Mouse (Mus musculus) MEL (cell line): ENCODE measurements around the gene Cnpy3. TPM values are rescaled to one million over a fixed set of nuclear protein-coding genes. Genes with fewer than 3 reads are reported as not detected.
A peak's percentile ranks its signal among the peaks of the same experiment; 100 is the strongest.

Experiments used
- DNase-seq: peaks from one replicate; pipeline ENCODE4 v3.0.0; 2011; ENCODE audit warnings: low read depth, low spot score
- H3K27ac ChIP-seq: 2 replicates; pipeline ENCODE4 v1.5.1; 2012; ENCODE audit warnings: low read depth, mild to moderate bottlenecking, control low read depth, low read length, moderate library complexity; ENCODE audit not compliant: control insufficient read depth
- H3K27me3 ChIP-seq, 2 experiments: fragments of 150-350 bp in 1 of 2; sonication (generic) in 1 of 2; 2 replicates each; pipeline ENCODE4 v1.6.1; 2012; ENCODE audit warnings: low read length in 2 of 2, mild to moderate bottlenecking in 2 of 2, improper control_type of control experiment in 1 of 2, moderate library complexity in 1 of 2; ENCODE audit not compliant: insufficient read depth in 2 of 2, control insufficient read depth in 1 of 2
- H3K36me3 ChIP-seq, 2 experiments: 2 replicates each; pipeline ENCODE4 v1.6.1; 2012 to 2014; ENCODE audit warnings: low read length in 2 of 2, improper control_type of control experiment in 1 of 2, inconsistent platforms in 1 of 2, mild to moderate bottlenecking in 1 of 2; ENCODE audit not compliant: insufficient read depth in 2 of 2, control insufficient read depth in 1 of 2
- H3K4me1 ChIP-seq, 2 experiments: fragments of 150-350 bp in 1 of 2; sonication (generic) in 1 of 2; 2 replicates each; pipeline ENCODE4 v1.6.1; 2012; ENCODE audit warnings: low read length in 2 of 2, improper control_type of control experiment in 1 of 2, mild to moderate bottlenecking in 1 of 2; ENCODE audit not compliant: insufficient read depth in 2 of 2, control insufficient read depth in 1 of 2
- H3K4me3 ChIP-seq, 2 experiments: fragments of 150-350 bp in 1 of 2; sonication (generic) in 1 of 2; 2 replicates each; pipeline ENCODE4 v1.5.1; 2012; ENCODE audit warnings: low read depth in 2 of 2, low read length in 2 of 2, mild to moderate bottlenecking in 2 of 2, moderate library complexity in 2 of 2, control low read depth in 1 of 2, improper control_type of control experiment in 1 of 2; ENCODE audit not compliant: control insufficient read depth in 1 of 2, insufficient read depth in 1 of 2
- H3K79me2 ChIP-seq: 2 replicates; pipeline ENCODE4 v1.6.1; 2012; ENCODE audit warnings: mild to moderate bottlenecking, low read length, moderate library complexity; ENCODE audit not compliant: control insufficient read depth, poor library complexity, insufficient read depth
- H3K9ac ChIP-seq: 2 replicates; pipeline ENCODE4 v1.6.1; 2012; ENCODE audit warnings: low read depth, mild to moderate bottlenecking, control low read depth, low read length, moderate library complexity; ENCODE audit not compliant: control insufficient read depth, poor library complexity, severe bottlenecking
- H3K9me3 ChIP-seq: fragments of 150-350 bp; sonication (generic); replicated peaks from 2 replicates; pipeline ENCODE4 v1.6.1; 2012; ENCODE audit warnings: mild to moderate bottlenecking, low read length, improper control_type of control experiment, moderate library complexity; ENCODE audit not compliant: insufficient read depth
- E2F4 ChIP-seq: IDR thresholded peaks from 2 replicates; pipeline ENCODE4 v1.6.1; 2011; ENCODE audit warnings: low read depth, low read length, improper control_type of control experiment, borderline replicate concordance
- EP300 ChIP-seq, 2 experiments: IDR thresholded peaks; 2 replicates each; pipeline ENCODE4 v1.6.1; 2011; ENCODE audit warnings: improper control_type of control experiment in 2 of 2, low read length in 2 of 2, low read depth in 1 of 2, mild to moderate bottlenecking in 1 of 2
- HCFC1 ChIP-seq: IDR thresholded peaks from 2 replicates; pipeline ENCODE4 v1.6.1; 2012; ENCODE audit warnings: low read depth, mild to moderate bottlenecking, inconsistent platforms, low read length, improper control_type of control experiment, moderate library complexity
- JUND ChIP-seq: IDR thresholded peaks from 2 replicates; pipeline ENCODE4 v1.6.1; 2011; ENCODE audit warnings: low read depth, mild to moderate bottlenecking, improper control_type of control experiment, low read length
- KAT2A ChIP-seq: conservative IDR thresholded peaks from 2 replicates; pipeline ENCODE4 v1.6.1; 2012; ENCODE audit warnings: low read depth, low read length, improper control_type of control experiment, inconsistent platforms
- MAX ChIP-seq: IDR thresholded peaks from 2 replicates; pipeline ENCODE4 v1.6.1; 2011; ENCODE audit warnings: low read length, improper control_type of control experiment
- MAZ ChIP-seq: IDR thresholded peaks from 2 replicates; pipeline ENCODE4 v1.6.1; 2012; ENCODE audit warnings: low read depth, mild to moderate bottlenecking, inconsistent platforms, low read length, improper control_type of control experiment
- MEF2A ChIP-seq: IDR thresholded peaks from 2 replicates; pipeline ENCODE4 v1.6.1; 2014; ENCODE audit warnings: low read depth, mild to moderate bottlenecking, inconsistent platforms, low read length, improper control_type of control experiment; ENCODE audit not compliant: poor library complexity, insufficient replicate concordance, severe bottlenecking; ENCODE audit errors: extremely low read depth
- MXI1 ChIP-seq: IDR thresholded peaks from 2 replicates; pipeline ENCODE4 v1.6.1; 2011; ENCODE audit warnings: mild to moderate bottlenecking, low read depth, low read length, improper control_type of control experiment
- POLR2AphosphoS2 ChIP-seq: IDR thresholded peaks from 2 replicates; pipeline ENCODE4 v1.6.1; 2011; ENCODE audit warnings: low read length, improper control_type of control experiment
- SMC3 ChIP-seq: IDR thresholded peaks from 2 replicates; pipeline ENCODE4 v1.6.1; 2011; ENCODE audit warnings: low read depth, low read length, improper control_type of control experiment
- TBP ChIP-seq: IDR thresholded peaks from 2 replicates; pipeline ENCODE4 v1.8.0; 2011; ENCODE audit warnings: low read depth, low read length, improper control_type of control experiment
- UBTF ChIP-seq: IDR thresholded peaks from 2 replicates; pipeline ENCODE4 v1.6.1; 2012; ENCODE audit warnings: low read depth, mild to moderate bottlenecking, inconsistent platforms, low read length, improper control_type of control experiment, moderate library complexity, borderline replicate concordance; ENCODE audit not compliant: insufficient read depth
- ZC3H11A ChIP-seq: IDR thresholded peaks from 2 replicates; pipeline ENCODE4 v1.6.1; 2012; ENCODE audit warnings: low read depth, mild to moderate bottlenecking, inconsistent platforms, low read length, improper control_type of control experiment
- polyA plus RNA-seq, 2 experiments: library from polyadenylated mRNA; stranded (reverse) in 1 of 2; unstranded in 1 of 2; fragments of >175 nt in 1 of 2; fragments of >200 nt in 1 of 2; gene quantifications; 2 replicates each; pipeline versions ENCODE4 v1.2.1 to v1.2.4; 2012; ENCODE audit warnings: low replicate concordance in 2 of 2, low read depth in 1 of 2; ENCODE audit not compliant: insufficient read length in 2 of 2, insufficient read depth in 1 of 2, missing spikeins in 1 of 2
- total RNA-seq: library from RNA; depleted of rRNA; stranded (reverse); fragments of 300-350 nt; gene quantifications from 2 replicates; pipeline ENCODE4 v1.2.3, GENCODE M21; 2012

Cnpy3 gene
- total and polyA plus RNA-seq, 3 experiments = 61.4 to 90.2 TPM; not detected in 1

DNA sequence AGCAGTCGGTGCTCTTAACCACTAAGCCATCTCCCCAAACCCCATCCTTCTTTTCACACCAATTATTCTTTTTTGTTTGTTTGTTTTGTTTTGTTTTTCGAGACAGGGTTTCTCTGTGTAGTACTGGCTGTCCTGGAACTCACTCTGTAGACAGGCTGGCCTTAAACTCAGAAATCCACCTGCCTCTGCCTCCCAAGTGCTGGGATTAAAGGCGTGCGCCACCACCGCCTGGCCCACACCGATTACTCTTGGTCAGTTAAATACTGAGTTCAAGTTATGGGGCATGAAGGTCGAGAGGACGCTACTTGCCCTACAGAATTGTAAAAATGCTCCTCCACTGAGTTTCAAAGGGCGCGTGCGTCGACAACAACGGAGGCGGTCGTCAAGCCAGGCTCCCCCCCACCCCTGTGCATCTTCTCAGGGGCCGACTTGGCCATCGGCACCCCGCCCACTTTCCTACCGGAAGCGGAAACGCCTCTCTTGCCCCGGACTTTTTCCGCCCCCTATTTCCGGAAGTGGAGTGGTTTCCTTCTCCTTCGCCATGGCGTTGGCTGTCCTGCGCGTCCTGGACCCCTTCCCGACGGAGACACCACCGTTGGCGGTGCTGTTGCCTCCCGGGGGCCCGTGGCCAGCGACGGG is 40.9 kb downstream of the Cnpy3 start, which contains the start of gene Pex6 (continued):
- TF ChIP-seq TBP (peak; percentile 64), EP300 (IDR thresholded peaks at IDR 0.05; ENCODE audit: low read depth in 1 of 2, low read length in 2 of 2) (no peak), MEF2A (no peak)

DNA sequence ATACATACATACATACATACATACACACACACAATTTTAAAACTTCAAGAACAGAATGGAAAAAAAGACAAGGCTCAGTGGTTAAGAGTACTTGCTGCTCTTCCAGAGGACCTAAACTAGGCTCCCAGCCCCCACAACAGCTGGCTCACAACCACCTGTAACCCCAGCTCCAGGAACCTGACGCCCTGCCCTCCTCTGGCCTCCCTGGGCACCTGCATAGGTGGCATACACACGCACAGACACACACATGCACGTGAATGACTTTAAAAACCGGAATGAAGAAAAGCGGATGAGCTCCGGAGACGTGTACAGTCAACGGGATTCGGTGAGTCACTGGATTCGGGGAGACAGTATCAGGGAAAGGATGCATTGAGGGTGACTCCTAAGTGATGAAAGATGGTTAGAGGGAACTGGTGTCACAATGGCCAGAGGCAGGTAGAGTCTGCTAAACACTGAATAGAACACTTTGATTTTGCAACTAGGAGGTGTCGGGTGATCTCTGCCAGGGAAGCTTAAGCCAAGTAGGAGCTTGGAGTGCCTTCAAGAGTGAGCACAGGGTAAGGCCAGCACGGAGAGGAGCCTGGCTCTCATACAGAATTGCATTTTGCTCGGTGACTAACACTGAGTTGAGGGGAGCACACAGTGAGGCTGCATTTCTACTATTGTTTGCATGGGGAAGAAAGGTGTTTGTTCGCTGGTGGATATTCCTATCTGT is 45.5 kb downstream of the Cnpy3 start:
- no peak overlapping the region for H3K4me3 ChIP-seq
- TF ChIP-seq HCFC1 (no peak), UBTF (no peak), POLR2AphosphoS2 (no peak), KAT2A (no peak), MXI1 (no peak), ZC3H11A (no peak), MAZ (no peak), E2F4 (no peak), MAX (no peak), MEF2A (no peak), JUND (no peak), TBP (no peak), SMC3 (no peak)
- peaks cover 0 to 9% of the 10 kb centered on the region in 2 experiments; a peak in 2 of 4 replicates for H3K36me3 ChIP-seq
- peaks cover 26% of the 10 kb centered on the region for H3K79me2 ChIP-seq
- no peak overlapping the region for H3K27ac ChIP-seq
- H3K9ac ChIP-seq = no peak overlapping the region
- DNase-seq = no peak
- no peaks in the 10 kb centered on the region for H3K27me3 ChIP-seq
- H3K4me1 ChIP-seq = peaks cover 3 to 28% of the 10 kb centered on the region in 2 experiments
- no peaks in the 10 kb centered on the region for H3K9me3 ChIP-seq
